Mouse (Mus musculus) thymus, adult 2 months (tissue): Measurements from ENCODE around the gene Zmiz1. TPM values are rescaled to one million over a fixed set of nuclear protein-coding genes. Genes with fewer than 3 reads are reported as not detected.

ENCODE experiments used
- DNase-seq: peaks from one replicate; pipeline ENCODE4 v3.0.0; 2021
- H3K27ac ChIP-seq: fragments of 200-500 bp; 2 replicates; pipeline ENCODE4 v1.5.1; 2012; ENCODE audit warnings: low read length, control low read depth; ENCODE audit not compliant: control insufficient read depth, insufficient read depth
- H3K27me3 ChIP-seq: fragments of 200-500 bp; 2 replicates; pipeline ENCODE4 v1.6.1; 2012; ENCODE audit warnings: mild to moderate bottlenecking, low read length, moderate library complexity, mixed read lengths; ENCODE audit not compliant: control insufficient read depth, insufficient read depth
- H3K36me3 ChIP-seq: fragments of 200-500 bp; 2 replicates; pipeline ENCODE4 v1.6.1; 2012; ENCODE audit warnings: mild to moderate bottlenecking, low read length, moderate library complexity; ENCODE audit not compliant: control insufficient read depth, insufficient read depth
- H3K4me1 ChIP-seq: fragments of 200-500 bp; replicated peaks from 2 replicates; pipeline ENCODE4 v1.6.1; 2012; ENCODE audit warnings: low read length; ENCODE audit not compliant: control insufficient read depth, insufficient read depth
- H3K4me3 ChIP-seq: fragments of 200-500 bp; 2 replicates; pipeline ENCODE4 v1.5.1; 2012; ENCODE audit warnings: mild to moderate bottlenecking, low read length, control low read depth, moderate library complexity; ENCODE audit not compliant: control insufficient read depth, insufficient read depth
- CTCF ChIP-seq: fragments of 200-500 bp; IDR thresholded peaks from 2 replicates; pipeline ENCODE4 v1.5.1; 2012; ENCODE audit warnings: mild to moderate bottlenecking, control low read depth, low read length, moderate library complexity, borderline replicate concordance; ENCODE audit not compliant: control insufficient read depth, poor library complexity, insufficient read depth; ENCODE audit errors: extremely low read depth
- POLR2A ChIP-seq: fragments of 200-500 bp; IDR thresholded peaks from 2 replicates; pipeline ENCODE4 v1.6.1; 2012; ENCODE audit warnings: mild to moderate bottlenecking, low read length, control low read depth, moderate library complexity; ENCODE audit not compliant: control insufficient read depth, poor library complexity, insufficient read depth; ENCODE audit errors: extremely low read depth
- WGBS: fragments of 180-500 bp; shearing (Covaris S2); methylation state at CpG from one replicate; pipeline ENCODE4 v1.1.7; 2018; 5-methylcytosine and 5-hydroxymethylcytosine counted together
- polyA plus RNA-seq: library from polyadenylated mRNA; depleted of rRNA; stranded (reverse); fragments of >200 nt; gene quantifications from 2 replicates; pipeline ENCODE4 v1.2.3, GENCODE M21; 2012

Gene Zmiz1
- polyA plus RNA-seq, 1 experiment = 58.9 TPM

- Histone ChIP-seq H3K4me3 (no peak overlapping the region), H3K4me1 (peaks cover 53% of the 10 kb centered on the region), H3K27me3 (no peaks in the 10 kb centered on the region), H3K36me3 (no peaks in the 10 kb centered on the region), H3K27ac (peak overlapping the region; percentile 66)
- WGBS = 15% methylated on average over 2 of the region's 2 CpGs
- TF ChIP-seq CTCF = peak; percentile 28; the same call in 1 of the 2 replicates
- no peak for TF ChIP-seq POLR2A
- DNase-seq = peak; percentile 64
These were observed 16.3 kb upstream of the Zmiz1 start for GRCm38 (mm10) chr14:25442676-25443075.

GRCm38 (mm10) chr14:25447136-25447775 lies 11.7 kb upstream of the Zmiz1 start:
- no peak for TF ChIP-seq POLR2A
- TF ChIP-seq CTCF = no peak
- DNase-seq = no peak
- Histone ChIP-seq H3K36me3 (no peaks in the 10 kb centered on the region), H3K27ac (no peak overlapping the region), H3K27me3 (no peaks in the 10 kb centered on the region), H3K4me3 (no peak overlapping the region), H3K4me1 (peaks cover 39% of the 10 kb centered on the region)
- 95% methylated on average over 6 of the region's 6 CpGs for whole genome bisulfite sequencing

GRCm38 (mm10) chr14:25448471-25448870 lies 10.5 kb upstream of the Zmiz1 start:
- no peak overlapping the region for H3K4me3 ChIP-seq
- no peak for DNase-seq
- peaks cover 37% of the 10 kb centered on the region for H3K4me1 ChIP-seq
- no peaks in the 10 kb centered on the region for H3K27me3 ChIP-seq
- H3K36me3 ChIP-seq = no peaks in the 10 kb centered on the region
- no peak overlapping the region for H3K27ac ChIP-seq
- no peak for TF ChIP-seq POLR2A
- TF ChIP-seq CTCF = no peak
- 96% methylated on average over 2 of the region's 2 CpGs for WGBS

- H3K36me3 ChIP-seq = no peaks in the 10 kb centered on the region
- DNase-seq = no peak
- H3K4me3 ChIP-seq = no peak overlapping the region
- TF ChIP-seq POLR2A (no peak), CTCF (no peak)
- no peaks in the 10 kb centered on the region for H3K27me3 ChIP-seq
- WGBS = 89% methylated on average over 7 of the region's 7 CpGs
- peaks cover 42% of the 10 kb centered on the region for H3K4me1 ChIP-seq
- no peak overlapping the region for H3K27ac ChIP-seq
These were observed 7.8 kb upstream of the Zmiz1 start for GRCm38 (mm10) chr14:25451099-25451667.

GRCm38 (mm10) chr14:25451699-25452632 lies 7.0 kb upstream of the Zmiz1 start:
- TF ChIP-seq POLR2A (no peak), CTCF (no peak)
- 86% methylated on average over 10 of the region's 10 CpGs for WGBS
- no peak overlapping the region for H3K4me3 ChIP-seq
- H3K36me3 ChIP-seq = no peaks in the 10 kb centered on the region
- H3K27ac ChIP-seq = no peak overlapping the region
- no peaks in the 10 kb centered on the region for H3K27me3 ChIP-seq
- H3K4me1 ChIP-seq = peaks cover 43% of the 10 kb centered on the region
- DNase-seq = no peak

GRCm38 (mm10) chr14:25452633-25453025 lies 6.4 kb upstream of the Zmiz1 start:
- H3K4me1 ChIP-seq = peaks cover 40% of the 10 kb centered on the region
- H3K4me3 ChIP-seq = no peak overlapping the region
- 35% methylated on average over 2 of the region's 2 CpGs for WGBS
- no peak for TF ChIP-seq POLR2A
- TF ChIP-seq CTCF = no peak
- H3K36me3 ChIP-seq = no peaks in the 10 kb centered on the region
- no peaks in the 10 kb centered on the region for H3K27me3 ChIP-seq
- DNase-seq = no peak
- H3K27ac ChIP-seq = no peak overlapping the region
